Mouse (Mus musculus): ENCODE data around the gene Tagln3. TPM values are rescaled to one million over a fixed set of nuclear protein-coding genes. Genes with fewer than 3 reads are reported as not detected.

The Tagln3 gene
- polyA plus RNA-seq (2012; rRNA removed): 0.29 and 0.32 TPM in 2 replicates

DNA sequence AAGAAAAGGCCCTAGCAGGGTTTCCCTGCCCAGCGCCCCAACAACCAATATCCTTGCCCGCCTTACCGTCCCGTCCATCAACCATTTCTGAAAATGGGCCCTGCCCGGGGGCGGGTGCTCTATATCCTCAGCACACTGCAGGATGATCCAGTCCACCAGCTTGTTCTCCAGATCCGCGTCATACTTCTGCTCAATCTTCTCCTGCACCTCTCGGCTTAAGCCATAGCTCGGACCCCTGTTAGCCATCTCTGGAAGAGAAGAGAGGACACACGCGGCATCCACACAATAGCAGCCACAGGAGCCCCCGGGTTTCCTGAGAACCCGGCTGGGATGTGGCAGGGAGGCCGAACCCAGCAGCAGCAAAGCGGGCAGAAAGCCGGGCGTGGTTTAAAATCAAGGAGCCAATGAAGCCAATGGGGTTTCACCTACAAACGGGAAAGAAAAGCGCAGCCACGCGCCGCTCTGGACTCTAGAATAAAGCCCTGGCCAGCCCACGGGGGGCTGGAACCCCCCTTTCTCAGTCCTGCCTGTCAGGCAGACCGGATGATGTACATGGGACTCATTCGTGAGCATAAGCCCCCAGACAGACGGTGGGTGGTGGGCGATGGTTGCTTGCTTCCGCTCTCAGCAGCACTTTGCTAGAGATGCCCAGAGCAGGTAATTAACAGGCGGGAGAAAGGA lies at the start of gene Tagln3:
Gene Tagln3 (minus strand): TSS at position 548 of the 681 bp plus-strand sequence.

DNA sequence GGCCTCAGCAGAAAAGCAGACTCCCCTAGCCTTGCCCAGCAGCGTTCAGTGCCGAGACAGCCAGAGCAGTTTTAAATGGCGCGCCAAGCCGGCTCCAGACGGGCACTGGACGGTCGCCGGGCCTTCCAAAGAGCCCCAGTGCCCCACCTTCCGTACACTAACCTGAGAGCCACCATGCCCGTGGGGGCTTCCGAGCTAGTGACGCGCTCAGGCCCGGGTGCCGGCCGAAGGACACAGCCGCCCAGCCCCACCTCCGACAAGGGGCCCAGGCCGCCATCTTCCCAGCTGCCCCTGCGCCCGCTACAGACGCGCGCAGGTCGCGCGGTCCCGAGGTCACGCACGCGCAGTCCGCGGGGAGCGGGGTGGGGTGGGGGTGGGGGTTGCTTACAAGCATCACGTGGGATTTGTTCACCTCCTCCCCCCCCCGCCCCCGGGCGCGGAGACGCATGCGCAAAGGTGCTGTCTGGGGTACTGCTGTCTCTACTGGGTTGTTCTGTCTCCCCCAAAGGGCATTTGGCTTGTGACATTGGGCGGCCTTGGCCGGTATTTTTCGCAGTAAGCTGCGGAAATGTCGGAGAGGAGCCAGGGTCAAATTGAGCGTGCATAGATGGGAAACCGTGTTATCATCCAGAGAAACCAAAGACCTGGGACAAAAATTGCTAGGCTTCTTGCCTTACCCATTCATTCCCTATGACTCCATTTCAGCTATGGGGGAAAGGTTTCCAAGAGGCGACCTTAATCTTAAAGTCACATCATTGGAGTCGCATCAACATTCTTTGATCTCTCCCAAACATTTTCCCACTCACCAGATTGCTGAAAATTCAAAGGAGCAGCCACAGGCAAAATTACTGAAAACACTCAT lies 18.4 kb upstream of the Tagln3 start, which contains the start of gene Abhd10:
Gene Abhd10 (minus strand): TSS at position 341 of the 862 bp plus-strand sequence.

DNA sequence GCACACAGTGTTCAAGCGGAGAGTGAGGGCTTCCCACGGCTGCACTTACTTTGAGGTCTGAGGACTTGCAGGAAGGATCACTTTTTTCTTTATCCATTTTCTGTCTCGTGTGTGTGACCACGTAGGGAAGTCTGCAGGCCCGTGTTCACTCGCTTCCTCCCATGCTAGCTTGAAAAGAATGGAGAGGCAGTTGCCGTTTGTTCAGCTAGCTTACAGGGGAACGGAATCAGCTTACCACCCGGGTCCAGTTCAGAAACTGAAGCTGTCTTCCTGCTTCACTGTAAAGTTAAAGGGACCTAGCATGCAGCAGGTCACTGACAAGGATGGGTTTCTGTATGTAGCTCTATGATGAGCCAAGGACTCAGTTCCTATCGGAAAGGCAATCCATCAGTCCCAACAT lies 30.9 kb downstream of the Tagln3 start, which contains the start of gene Tmprss7:
Gene Tmprss7 (minus strand): TSS at position 101 of the 400 bp plus-strand sequence.

Other genes with a start within 250 kb of the Tagln3 start
- 0.51 and 0.59 TPM in 2 replicates for gene Gm609, start 231.6 kb downstream of the Tagln3 start, polyA plus RNA-seq (2012; rRNA removed)
- 0.02 TPM in 1 of 2 replicates, not detected in the other for gene Gm17783, start 192.6 kb downstream of the Tagln3 start, polyA plus RNA-seq (2012; rRNA removed)
- gene Slc9c1, start 189.3 kb downstream of the Tagln3 start, polyA plus RNA-seq (2012; rRNA removed): not detected in 2 replicates
- gene Gcsam, start 114.2 kb downstream of the Tagln3 start, polyA plus RNA-seq (2012; rRNA removed): 1.1 TPM in 2 replicates
- 0.22 and 0.26 TPM in 2 replicates for gene BC016579, start 70.5 kb downstream of the Tagln3 start, polyA plus RNA-seq (2012; rRNA removed)
- gene Tmprss7, start 30.9 kb downstream of the Tagln3 start, polyA plus RNA-seq (2012; rRNA removed): 0.18 and 0.20 TPM in 2 replicates
- 8.2 and 8.3 TPM in 2 replicates for gene Abhd10, start 18.3 kb upstream of the Tagln3 start, polyA plus RNA-seq (2012; rRNA removed)
- gene Phldb2, start 229.0 kb upstream of the Tagln3 start, polyA plus RNA-seq (2012; rRNA removed): 14.1 and 15.1 TPM in 2 replicates

All from liver, embryonic 18 days (tissue).